Mouse (Mus musculus) small intestine, adult 2 months (tissue): ENCODE results near the gene Armc6.

Source experiments
- CTCF ChIP-seq: fragments of 200-500 bp; IDR thresholded peaks from 2 replicates; pipeline ENCODE4 v1.5.1; 2012; ENCODE audit warnings: low read depth, mild to moderate bottlenecking, control low read depth, inconsistent platforms, low read length, moderate library complexity, mixed read lengths; ENCODE audit not compliant: insufficient replicate concordance, insufficient read length; ENCODE audit errors: extremely low read depth
- POLR2A ChIP-seq: fragments of 200-500 bp; IDR thresholded peaks from 2 replicates; pipeline ENCODE4 v1.6.1; 2012; ENCODE audit warnings: low read depth, mild to moderate bottlenecking, control low read depth, inconsistent platforms, low read length, moderate library complexity

GRCm38 (mm10) chr8:70201417-70201816 is 32.8 kb downstream of the Armc6 start:
- TF ChIP-seq CTCF, result no peak
- no peak for TF ChIP-seq POLR2A
